Mouse (Mus musculus) kidney, postnatal 0 days (tissue): Measurements from ENCODE around the gene Mipep. TPM values are rescaled to one million over a fixed set of nuclear protein-coding genes. Genes with fewer than 3 reads are reported as not detected.

Source experiments
- ATAC-seq: fragments of 200-750 bp; cut with Nextera tagmentation; replicated peaks from 2 replicates; pipeline ENCODE4 v1.8.0; 2017; ENCODE audit warnings: low read depth, moderate number of reproducible peaks, moderate TSS enrichment, moderate library complexity; ENCODE audit not compliant: low FRiP score
- DNase-seq: peaks from one replicate; pipeline ENCODE4 v3.0.0-alpha.2; 2016; ENCODE audit warnings: low spot score
- H3K27ac ChIP-seq: fragments of 300-500 bp; sonication (generic); 2 replicates; pipeline ENCODE4 v1.5.1; 2014; ENCODE audit warnings: mild to moderate bottlenecking
- H3K27me3 ChIP-seq: fragments of 300-500 bp; sonication (generic); 2 replicates; pipeline ENCODE4 v1.6.1; 2014; ENCODE audit warnings: low read length, mixed read lengths; ENCODE audit not compliant: insufficient read depth
- H3K36me3 ChIP-seq: fragments of 300-500 bp; sonication (generic); 2 replicates; pipeline ENCODE4 v1.6.1; 2014; ENCODE audit warnings: low read length, mixed read lengths; ENCODE audit not compliant: insufficient read depth
- H3K4me1 ChIP-seq: fragments of 300-500 bp; sonication (generic); replicated peaks from 2 replicates; pipeline ENCODE4 v1.6.1; 2014; ENCODE audit warnings: antibody characterized with exemption, low read length, mixed read lengths; ENCODE audit not compliant: insufficient read depth
- H3K4me2 ChIP-seq: fragments of 300-500 bp; sonication (generic); 2 replicates; pipeline ENCODE4 v1.6.1; 2014; ENCODE audit warnings: mild to moderate bottlenecking, low read length, moderate library complexity, mixed read lengths
- H3K4me3 ChIP-seq: fragments of 300-500 bp; sonication (generic); replicated peaks from 2 replicates; pipeline ENCODE4 v1.5.1; 2014; ENCODE audit warnings: low read depth, low read length
- H3K9ac ChIP-seq: fragments of 300-500 bp; sonication (generic); 2 replicates; pipeline ENCODE4 v1.6.1; 2014; ENCODE audit warnings: low read depth, low read length
- H3K9me3 ChIP-seq: fragments of 300-500 bp; sonication (generic); replicated peaks from 2 replicates; pipeline ENCODE4 v1.6.1; 2016; ENCODE audit warnings: low read length, inconsistent platforms, mixed read lengths
- CTCF ChIP-seq: IDR thresholded peaks from 2 replicates; pipeline ENCODE4 v1.5.1; 2016; ENCODE audit warnings: antibody characterized with exemption, low read depth, mild to moderate bottlenecking, moderate library complexity
- WGBS: fragments of 180-500 bp; shearing (Covaris S2); extraction: QIAGEN DNeasy Blood & Tissue Kit; methylation state at CpG from one replicate; pipeline ENCODE4 v1.1.7; 2014; 5-methylcytosine and 5-hydroxymethylcytosine counted together
- polyA plus RNA-seq: library from polyadenylated mRNA; unstranded; fragments of >200 nt; fragmentation: Nextera tagmentation; extraction: Ambion mirVana; gene quantifications from 2 replicates; pipeline ENCODE4 v1.2.1, GENCODE M21; 2015

The Mipep gene
- polyA plus RNA-seq, 1 experiment from 2014 or later, result 18.5 TPM

DNA sequence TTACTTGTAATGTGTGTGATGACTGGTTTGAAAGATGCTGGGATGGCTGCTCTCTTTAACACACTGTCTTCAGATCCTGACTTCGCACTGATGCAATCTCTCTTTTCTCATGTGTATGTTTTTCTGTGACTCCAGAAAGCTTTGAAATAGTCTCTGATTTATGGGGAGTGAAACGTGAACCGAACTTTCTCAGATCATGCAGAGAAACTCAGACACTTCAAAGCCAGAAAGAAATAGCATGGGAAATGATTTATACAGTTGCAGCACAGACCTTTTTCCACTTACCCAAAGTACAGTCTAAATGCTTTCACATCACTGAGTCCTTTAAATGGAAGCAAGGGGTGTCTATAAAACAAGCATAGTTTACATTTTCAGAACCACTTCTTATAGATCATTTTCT lies 79.0 kb downstream of the Mipep start:
- no peak overlapping the region for H3K4me3 ChIP-seq
- no peak for ATAC-seq
- no peak overlapping the region for H3K27ac ChIP-seq
- H3K36me3 ChIP-seq, result no peaks in the 10 kb centered on the region
- H3K27me3 ChIP-seq, result no peaks in the 10 kb centered on the region
- H3K9ac ChIP-seq, result no peak overlapping the region
- H3K9me3 ChIP-seq, result no peaks in the 10 kb centered on the region
- WGBS, result 21% methylated on average over 3 of the region's 3 CpGs
- H3K4me1 ChIP-seq, result no peaks in the 10 kb centered on the region
- peak; percentile 90 for DNase-seq
- TF ChIP-seq CTCF, result no peak
- no peak overlapping the region for H3K4me2 ChIP-seq

GRCm38 (mm10) chr14:60866399-60866798 lies 82.0 kb downstream of the Mipep start:
- DNase-seq, result peak; percentile 32
- H3K9me3 ChIP-seq, result no peaks in the 10 kb centered on the region

GRCm38 (mm10) chr14:60868325-60868724 lies 84.0 kb downstream of the Mipep start:
- WGBS, result 68% methylated on average over 9 of the region's 9 CpGs
- no peak for ATAC-seq
- DNase-seq, result no peak
- H3K9me3 ChIP-seq, result no peaks in the 10 kb centered on the region
- no peak overlapping the region for H3K4me3 ChIP-seq
- no peaks in the 10 kb centered on the region for H3K36me3 ChIP-seq
- H3K4me2 ChIP-seq, result no peak overlapping the region
- TF ChIP-seq CTCF, result no peak
- no peaks in the 10 kb centered on the region for H3K4me1 ChIP-seq
- no peaks in the 10 kb centered on the region for H3K27me3 ChIP-seq
- H3K27ac ChIP-seq, result no peak overlapping the region
- H3K9ac ChIP-seq, result no peak overlapping the region

More at GRCm38 (mm10) chr14:60866399-60866798, 82.0 kb downstream of the Mipep start:
- H3K9ac ChIP-seq, result no peak overlapping the region
- no peak overlapping the region for H3K4me3 ChIP-seq
- H3K4me2 ChIP-seq, result no peak overlapping the region
- H3K4me1 ChIP-seq, result no peaks in the 10 kb centered on the region
- no peak for ATAC-seq
- TF ChIP-seq CTCF, result no peak
- H3K27me3 ChIP-seq, result no peaks in the 10 kb centered on the region
- no peak overlapping the region for H3K27ac ChIP-seq
- WGBS, result 38% methylated on average over 11 of the region's 11 CpGs
- no peaks in the 10 kb centered on the region for H3K36me3 ChIP-seq

DNA sequence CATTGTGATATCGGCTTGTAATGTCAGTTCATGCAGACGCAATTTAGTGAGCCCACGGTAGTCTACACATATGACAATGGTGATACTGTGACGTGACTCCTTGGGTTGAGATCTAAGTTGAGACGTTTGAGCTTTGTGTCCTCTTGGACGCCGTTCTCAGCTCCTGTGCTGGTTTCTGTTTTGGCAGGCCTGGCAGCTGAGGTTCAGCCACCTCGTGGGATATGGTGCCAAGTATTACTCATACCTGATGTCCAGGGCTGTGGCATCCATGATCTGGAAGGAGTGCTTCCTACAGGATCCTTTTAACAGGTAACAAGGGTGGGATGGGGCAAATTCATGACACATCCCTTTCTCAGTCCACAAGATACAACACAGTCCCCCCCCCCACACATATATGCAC lies 87.5 kb downstream of the Mipep start:
- ATAC-seq (no peak), DNase-seq (no peak)
- H3K36me3 ChIP-seq, result 0 out of 2 replicates have a peak, but pooled peaks cover 7% of the 10 kb centered on the region
- H3K9me3 ChIP-seq, result no peaks in the 10 kb centered on the region
- H3K4me2 ChIP-seq, result no peak overlapping the region
- H3K27me3 ChIP-seq, result no peaks in the 10 kb centered on the region
- 95% methylated on average over 8 of the region's 8 CpGs for WGBS
- no peak overlapping the region for H3K27ac ChIP-seq
- TF ChIP-seq CTCF, result no peak
- no peak overlapping the region for H3K4me3 ChIP-seq
- no peaks in the 10 kb centered on the region for H3K4me1 ChIP-seq
- H3K9ac ChIP-seq, result no peak overlapping the region

DNA sequence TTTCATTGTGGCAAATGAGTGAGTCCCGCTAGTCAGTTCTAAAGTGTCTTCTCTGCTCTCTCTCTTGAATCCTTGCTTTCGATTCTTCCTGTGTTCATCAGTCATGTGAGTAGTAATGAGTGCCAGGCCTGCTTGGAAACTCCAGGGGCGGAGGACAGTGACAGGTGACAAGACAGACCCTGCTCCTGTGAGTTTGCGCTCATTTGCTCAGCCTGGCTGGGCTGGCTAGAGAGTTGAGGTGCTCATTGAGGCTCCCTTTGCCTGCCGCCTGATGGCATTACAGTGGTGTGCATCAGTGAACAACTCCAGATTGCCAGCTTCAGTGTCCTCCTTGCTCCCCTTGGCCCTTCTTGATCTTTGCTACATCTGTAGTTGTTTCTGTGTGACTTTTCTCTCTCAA lies 97.7 kb downstream of the Mipep start:
- no peaks in the 10 kb centered on the region for H3K27me3 ChIP-seq
- 85% methylated on average over 5 of the region's 5 CpGs for WGBS
- no peak overlapping the region for H3K9ac ChIP-seq
- no peak for TF ChIP-seq CTCF
- H3K4me2 ChIP-seq, result no peak overlapping the region
- no peak for ATAC-seq
- no peaks in the 10 kb centered on the region for H3K36me3 ChIP-seq
- H3K27ac ChIP-seq, result no peak overlapping the region
- no peak for DNase-seq
- no peaks in the 10 kb centered on the region for H3K4me1 ChIP-seq
- H3K9me3 ChIP-seq, result no peaks in the 10 kb centered on the region
- no peak overlapping the region for H3K4me3 ChIP-seq

GRCm38 (mm10) chr14:60882681-60883080 lies 98.3 kb downstream of the Mipep start:
- no peaks in the 10 kb centered on the region for H3K36me3 ChIP-seq
- no peak overlapping the region for H3K27ac ChIP-seq
- no peaks in the 10 kb centered on the region for H3K4me1 ChIP-seq
- ATAC-seq (no peak), DNase-seq (no peak)
- no peaks in the 10 kb centered on the region for H3K27me3 ChIP-seq
- H3K4me2 ChIP-seq, result no peak overlapping the region
- TF ChIP-seq CTCF, result no peak
- WGBS, result 52% methylated on average over 4 of the region's 4 CpGs
- no peaks in the 10 kb centered on the region for H3K9me3 ChIP-seq
- H3K9ac ChIP-seq, result no peak overlapping the region
- no peak overlapping the region for H3K4me3 ChIP-seq

DNA sequence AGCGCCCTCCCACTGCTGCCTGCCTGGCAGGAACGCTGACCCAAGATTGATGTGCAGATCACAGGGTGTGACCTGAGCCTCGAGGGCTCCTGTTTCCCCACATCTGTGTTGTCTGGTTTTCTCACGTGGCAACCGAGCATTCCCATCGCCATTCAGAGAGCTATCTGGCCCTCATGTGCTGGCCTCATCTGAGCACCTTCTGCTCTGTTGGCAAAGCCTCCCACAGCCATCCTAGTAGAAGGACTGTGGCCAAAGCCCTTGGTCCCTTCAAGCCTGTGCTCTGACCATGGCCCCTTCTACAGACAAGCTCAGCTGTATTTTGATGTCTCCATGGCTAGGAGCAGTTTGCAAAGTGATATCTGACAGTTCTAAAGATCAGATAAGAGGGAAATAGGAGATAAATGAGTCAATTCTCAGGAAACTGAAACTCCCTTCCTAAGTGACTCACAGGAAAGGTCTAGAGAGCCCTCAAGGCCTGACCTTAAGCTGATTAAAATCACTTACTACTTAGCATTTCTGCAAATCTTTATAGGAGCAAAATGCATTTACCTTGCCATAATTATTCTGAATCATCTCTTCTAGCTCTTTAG lies 101.1 kb downstream of the Mipep start:
- Histone ChIP-seq H3K9me3 (0 out of 2 replicates have a peak, but pooled peaks cover 3% of the 10 kb centered on the region), H3K4me3 (no peak overlapping the region), H3K27ac (no peak overlapping the region), H3K36me3 (no peaks in the 10 kb centered on the region), H3K27me3 (no peaks in the 10 kb centered on the region), H3K9ac (no peak overlapping the region), H3K4me2 (no peak overlapping the region), H3K4me1 (no peaks in the 10 kb centered on the region)
- no peak for ATAC-seq
- TF ChIP-seq CTCF, result no peak
- WGBS, result 16% methylated on average over 6 of the region's 6 CpGs
- DNase-seq, result peak; percentile 23
